Mouse (Mus musculus) forebrain, postnatal 0 days (tissue): ENCODE data around the gene Manba. TPM values are rescaled to one million over a fixed set of nuclear protein-coding genes. Genes with fewer than 3 reads are reported as not detected.
"Not testable (repeated sequence)": the region's sequence is repeated elsewhere in the genome, so short reads cannot be mapped to it uniquely, and the experiment has no call there.

Experiments used
- ATAC-seq: fragments of 200-750 bp; cut with Nextera tagmentation; 2 replicates; pipeline ENCODE4 v1.8.0; 2017; ENCODE audit warnings: mild to moderate bottlenecking, moderate library complexity
- DNase-seq: peaks from one replicate; pipeline ENCODE4 v3.0.0-alpha.2; 2015
- H3K27ac ChIP-seq: fragments of 300-500 bp; sonication (generic); 2 replicates; pipeline ENCODE4 v1.5.1; 2014; ENCODE audit warnings: low read depth, mild to moderate bottlenecking, antibody characterized with exemption, low read length, moderate library complexity, mixed read lengths
- H3K27me3 ChIP-seq: fragments of 300-500 bp; sonication (generic); 2 replicates; pipeline ENCODE4 v1.6.1; 2014; ENCODE audit warnings: mild to moderate bottlenecking, low read length, mixed read lengths; ENCODE audit not compliant: insufficient read depth
- H3K36me3 ChIP-seq: fragments of 300-500 bp; sonication (generic); 2 replicates; pipeline ENCODE4 v1.6.1; 2014; ENCODE audit warnings: mild to moderate bottlenecking, moderate library complexity; ENCODE audit not compliant: insufficient read depth
- H3K4me1 ChIP-seq: fragments of 300-500 bp; sonication (generic); 2 replicates; pipeline ENCODE4 v1.6.1; 2014; ENCODE audit warnings: antibody characterized with exemption; ENCODE audit not compliant: insufficient read depth
- H3K4me2 ChIP-seq: fragments of 300-500 bp; sonication (generic); 2 replicates; pipeline ENCODE4 v1.6.1; 2014; ENCODE audit warnings: low read depth, mild to moderate bottlenecking, moderate library complexity
- H3K4me3 ChIP-seq: fragments of 300-500 bp; sonication (generic); 2 replicates; pipeline ENCODE4 v1.5.1; 2014; ENCODE audit warnings: low read depth, low read length, mixed read lengths
- H3K9ac ChIP-seq: fragments of 300-500 bp; sonication (generic); 2 replicates; pipeline ENCODE4 v1.6.1; 2014; ENCODE audit warnings: mild to moderate bottlenecking
- H3K9me3 ChIP-seq: fragments of 300-500 bp; sonication (generic); 2 replicates; pipeline ENCODE4 v1.6.1; 2016; ENCODE audit warnings: low read length
- CTCF ChIP-seq: sonication (generic); IDR thresholded peaks from 2 replicates; pipeline ENCODE4 v1.5.1; 2016; ENCODE audit warnings: antibody characterized with exemption, control low read depth, low read depth
- WGBS: fragments of 180-500 bp; shearing (Covaris S2); extraction: QIAGEN DNeasy Blood & Tissue Kit; methylation state at CpG from one replicate; pipeline ENCODE4 v1.1.7; 2014; 5-methylcytosine and 5-hydroxymethylcytosine counted together
- polyA plus RNA-seq: library from polyadenylated mRNA; unstranded; fragments of >200 nt; fragmentation: Nextera tagmentation; extraction: Ambion mirVana; gene quantifications from 2 replicates; pipeline ENCODE4 v1.2.1, GENCODE M21; 2015
- total RNA-seq: library from RNA; depleted of rRNA; stranded (reverse); fragments of >200 nt; gene quantifications from 2 replicates; pipeline ENCODE4 v1.2.3, GENCODE M21; 2014

The Manba gene
- total and polyA plus RNA-seq, 2 experiments from 2014 or later: 4.7 to 7.2 TPM

- no peaks in the 10 kb centered on the region for H3K9me3 ChIP-seq
- WGBS: 64% methylated on average over 16 of the region's 16 CpGs
- H3K9ac ChIP-seq: no peak overlapping the region
- ATAC-seq: no peak
- H3K27me3 ChIP-seq: no peaks in the 10 kb centered on the region
- H3K4me3 ChIP-seq: no peak overlapping the region
- H3K4me2 ChIP-seq: no peak overlapping the region
- H3K4me1 ChIP-seq: no peaks in the 10 kb centered on the region
- H3K36me3 ChIP-seq: no peaks in the 10 kb centered on the region
- no peak for DNase-seq
- no peak for TF ChIP-seq CTCF
- H3K27ac ChIP-seq: no peak overlapping the region
Measured at GRCm38 (mm10) chr3:135522618-135523355, 37.4 kb downstream of the Manba start.

GRCm38 (mm10) chr3:135524900-135525299, 39.5 kb downstream of the Manba start:
- not testable (repeated sequence) for H3K36me3 ChIP-seq, DNase-seq, H3K27ac ChIP-seq, H3K4me2 ChIP-seq, H3K9ac ChIP-seq, ATAC-seq, H3K27me3 ChIP-seq, H3K4me1 ChIP-seq, H3K4me3 ChIP-seq, H3K9me3 ChIP-seq
- WGBS: 49% methylated on average over 2 of the region's 2 CpGs

GRCm38 (mm10) chr3:135529670-135530069, 44.3 kb downstream of the Manba start:
- WGBS: 72% methylated on average over 7 of the region's 7 CpGs
- H3K9me3 ChIP-seq: no peaks in the 10 kb centered on the region
- H3K9ac ChIP-seq: no peak overlapping the region
- DNase-seq: no peak
- H3K27ac ChIP-seq: no peak overlapping the region
- ATAC-seq: no peak
- no peak overlapping the region for H3K4me2 ChIP-seq
- H3K4me3 ChIP-seq: no peak overlapping the region
- no peaks in the 10 kb centered on the region for H3K36me3 ChIP-seq
- no peaks in the 10 kb centered on the region for H3K27me3 ChIP-seq
- H3K4me1 ChIP-seq: no peaks in the 10 kb centered on the region
- TF ChIP-seq CTCF: no peak

GRCm38 (mm10) chr3:135531762-135532161, 46.4 kb downstream of the Manba start:
- no peak for DNase-seq
- H3K9me3 ChIP-seq: no peaks in the 10 kb centered on the region
- WGBS: 85% methylated on average over 2 of the region's 2 CpGs
- H3K4me3 ChIP-seq: no peak overlapping the region
- TF ChIP-seq CTCF: no peak
- H3K9ac ChIP-seq: no peak overlapping the region
- no peaks in the 10 kb centered on the region for H3K36me3 ChIP-seq
- ATAC-seq: no peak
- no peaks in the 10 kb centered on the region for H3K4me1 ChIP-seq
- no peak overlapping the region for H3K27ac ChIP-seq
- no peaks in the 10 kb centered on the region for H3K27me3 ChIP-seq
- no peak overlapping the region for H3K4me2 ChIP-seq

- H3K4me3 ChIP-seq: no peak overlapping the region
- H3K36me3 ChIP-seq: no peaks in the 10 kb centered on the region
- ATAC-seq (no peak), DNase-seq (no peak)
- no peaks in the 10 kb centered on the region for H3K27me3 ChIP-seq
- no peak overlapping the region for H3K27ac ChIP-seq
- 86% methylated on average over 4 of the region's 5 CpGs for WGBS
- TF ChIP-seq CTCF: no peak
- H3K9ac ChIP-seq: no peak overlapping the region
- H3K4me2 ChIP-seq: no peak overlapping the region
- no peaks in the 10 kb centered on the region for H3K9me3 ChIP-seq
- no peaks in the 10 kb centered on the region for H3K4me1 ChIP-seq
Measured at GRCm38 (mm10) chr3:135534103-135534502, 48.7 kb downstream of the Manba start.

- no peak for DNase-seq
- Histone ChIP-seq H3K36me3 (no peaks in the 10 kb centered on the region), H3K9me3 (no peaks in the 10 kb centered on the region), H3K27ac (no peak overlapping the region), H3K4me3 (no peak overlapping the region), H3K4me2 (no peak overlapping the region), H3K27me3 (no peaks in the 10 kb centered on the region), H3K9ac (no peak overlapping the region), H3K4me1 (no peaks in the 10 kb centered on the region)
- ATAC-seq: no peak
- no peak for TF ChIP-seq CTCF
- 66% methylated on average over 13 of the region's 13 CpGs for WGBS
Measured at GRCm38 (mm10) chr3:135546212-135546923, 61.0 kb downstream of the Manba start.

GRCm38 (mm10) chr3:135547298-135547697, 61.9 kb downstream of the Manba start:
- H3K4me1 ChIP-seq: no peaks in the 10 kb centered on the region
- no peak for TF ChIP-seq CTCF
- no peak overlapping the region for H3K4me3 ChIP-seq
- no peaks in the 10 kb centered on the region for H3K27me3 ChIP-seq
- H3K36me3 ChIP-seq: no peaks in the 10 kb centered on the region
- ATAC-seq: no peak
- WGBS: 52% methylated on average over 8 of the region's 8 CpGs
- no peak overlapping the region for H3K9ac ChIP-seq
- H3K4me2 ChIP-seq: no peak overlapping the region
- no peak for DNase-seq
- no peak overlapping the region for H3K27ac ChIP-seq
- no peaks in the 10 kb centered on the region for H3K9me3 ChIP-seq
